Mouse (Mus musculus) midbrain, postnatal 0 days (tissue): Measurements from ENCODE around the gene Rab4a. TPM values are rescaled to one million over a fixed set of nuclear protein-coding genes. Genes with fewer than 3 reads are reported as not detected.
A peak's percentile ranks its signal among the peaks of the same experiment; 100 is the strongest.

Source experiments
- ATAC-seq: fragments of 200-750 bp; cut with Nextera tagmentation; 2 replicates; pipeline ENCODE4 v1.8.0; 2017; ENCODE audit warnings: moderate number of reproducible peaks, mild to moderate bottlenecking, moderate TSS enrichment, moderate library complexity; ENCODE audit not compliant: low FRiP score
- DNase-seq: peaks from one replicate; pipeline ENCODE4 v3.0.0-alpha.2; 2015; ENCODE audit warnings: low spot score
- H3K27ac ChIP-seq: fragments of 300-500 bp; sonication (generic); 2 replicates; pipeline ENCODE4 v1.5.1; 2014; ENCODE audit warnings: low read depth, mild to moderate bottlenecking, low read length, mixed read lengths
- H3K27me3 ChIP-seq: fragments of 300-500 bp; sonication (generic); 2 replicates; pipeline ENCODE4 v1.6.1; 2014; ENCODE audit warnings: low read length, control low read depth, mixed read lengths; ENCODE audit not compliant: insufficient read depth
- H3K36me3 ChIP-seq: fragments of 300-500 bp; sonication (generic); 2 replicates; pipeline ENCODE4 v1.6.1; 2014; ENCODE audit warnings: low read length, control low read depth, mixed read lengths; ENCODE audit not compliant: insufficient read depth
- H3K4me1 ChIP-seq: fragments of 300-500 bp; sonication (generic); 2 replicates; pipeline ENCODE4 v1.6.1; 2014; ENCODE audit warnings: mild to moderate bottlenecking, control low read depth, antibody characterized with exemption, low read length, mixed read lengths; ENCODE audit not compliant: insufficient read depth
- H3K4me2 ChIP-seq: fragments of 300-500 bp; sonication (generic); 2 replicates; pipeline ENCODE4 v1.6.1; 2014; ENCODE audit warnings: low read depth, mild to moderate bottlenecking, low read length, mixed read lengths; ENCODE audit not compliant: poor library complexity, severe bottlenecking
- H3K4me3 ChIP-seq: fragments of 300-500 bp; sonication (generic); 2 replicates; pipeline ENCODE4 v1.5.1; 2014; ENCODE audit warnings: low read depth, mild to moderate bottlenecking, low read length, moderate library complexity
- H3K9ac ChIP-seq: fragments of 300-500 bp; sonication (generic); replicated peaks from 2 replicates; pipeline ENCODE4 v1.6.1; 2014; ENCODE audit warnings: mild to moderate bottlenecking, low read length, moderate library complexity, mixed read lengths; ENCODE audit not compliant: poor library complexity, severe bottlenecking
- H3K9me3 ChIP-seq: fragments of 300-500 bp; sonication (generic); 2 replicates; pipeline ENCODE4 v1.6.1; 2016; ENCODE audit warnings: low read length, control low read depth
- CTCF ChIP-seq: IDR thresholded peaks from 2 replicates; pipeline ENCODE4 v1.5.1; 2016; ENCODE audit warnings: antibody characterized with exemption, mild to moderate bottlenecking
- WGBS: fragments of 180-500 bp; shearing (Covaris S2); extraction: QIAGEN DNeasy Blood & Tissue Kit; methylation state at CpG from one replicate; pipeline ENCODE4 v1.1.7; 2014; 5-methylcytosine and 5-hydroxymethylcytosine counted together
- polyA plus RNA-seq: library from polyadenylated mRNA; unstranded; fragments of >200 nt; fragmentation: Nextera tagmentation; extraction: Ambion mirVana; gene quantifications from 2 replicates; pipeline ENCODE4 v1.2.1, GENCODE M21; 2015
- total RNA-seq: library from RNA; depleted of rRNA; stranded (reverse); fragments of >200 nt; gene quantifications from 2 replicates; pipeline ENCODE4 v1.2.3, GENCODE M21; 2014

The Rab4a gene
- total and polyA plus RNA-seq, 2 experiments from 2014 or later: 59.8 to 97.7 TPM

DNA sequence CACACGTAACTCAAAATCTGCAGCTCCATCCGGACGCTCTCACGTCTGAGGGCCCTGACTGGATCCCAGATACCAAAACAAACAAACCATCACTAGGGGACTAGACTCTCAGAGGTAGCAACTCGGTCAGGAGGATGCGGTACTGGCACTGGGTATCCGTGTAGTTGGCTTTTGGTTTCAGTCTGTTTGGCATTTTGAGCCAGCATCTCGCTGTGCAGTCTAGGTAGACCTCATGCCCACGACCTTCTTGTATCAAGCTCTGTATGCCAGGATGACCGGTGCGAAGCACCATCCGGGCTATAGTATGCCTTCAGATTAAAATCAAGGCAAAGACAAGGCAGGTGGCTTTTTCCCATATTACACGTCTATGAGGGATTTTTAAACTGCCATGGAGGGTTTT is 21.7 kb downstream of the Rab4a start:
- Histone ChIP-seq H3K9me3 (no peaks in the 10 kb centered on the region), H3K9ac (no peak overlapping the region), H3K4me2 (no peak overlapping the region), H3K27ac (no peak overlapping the region), H3K36me3 (peaks cover 54% of the 10 kb centered on the region), H3K4me1 (no peaks in the 10 kb centered on the region), H3K27me3 (no peaks in the 10 kb centered on the region), H3K4me3 (no peak overlapping the region)
- no peak for TF ChIP-seq CTCF
- DNase-seq: no peak
- no peak for ATAC-seq
- WGBS: 90% methylated on average over 13 of the region's 13 CpGs

DNA sequence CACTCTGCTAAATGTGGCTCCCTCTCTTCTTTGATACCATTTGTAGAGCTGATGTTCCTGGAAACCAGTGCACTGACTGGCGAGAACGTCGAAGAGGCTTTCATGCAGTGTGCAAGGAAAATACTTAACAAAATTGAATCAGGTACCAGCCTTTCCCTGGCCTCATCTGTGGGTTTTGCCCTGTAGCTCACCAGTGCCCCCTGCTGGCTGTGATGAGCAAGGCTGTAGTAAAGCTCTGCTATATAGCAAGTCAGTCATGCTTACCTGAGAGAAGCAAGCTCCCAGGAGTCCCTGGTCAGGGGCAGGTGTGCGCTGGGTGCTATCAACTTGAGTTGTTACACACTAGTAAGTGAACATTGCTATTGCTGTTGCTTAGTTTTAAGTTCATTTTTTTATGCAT is 27.0 kb downstream of the Rab4a start:
- Histone ChIP-seq H3K4me2 (no peak overlapping the region), H3K9ac (no peak overlapping the region), H3K4me1 (no peaks in the 10 kb centered on the region), H3K27me3 (no peaks in the 10 kb centered on the region), H3K36me3 (peaks cover 66% of the 10 kb centered on the region), H3K9me3 (no peaks in the 10 kb centered on the region), H3K4me3 (no peak overlapping the region), H3K27ac (no peak overlapping the region)
- peak; percentile 61 for TF ChIP-seq CTCF
- ATAC-seq: no peak
- WGBS: 95% methylated on average over 4 of the region's 4 CpGs
- DNase-seq: no peak

DNA sequence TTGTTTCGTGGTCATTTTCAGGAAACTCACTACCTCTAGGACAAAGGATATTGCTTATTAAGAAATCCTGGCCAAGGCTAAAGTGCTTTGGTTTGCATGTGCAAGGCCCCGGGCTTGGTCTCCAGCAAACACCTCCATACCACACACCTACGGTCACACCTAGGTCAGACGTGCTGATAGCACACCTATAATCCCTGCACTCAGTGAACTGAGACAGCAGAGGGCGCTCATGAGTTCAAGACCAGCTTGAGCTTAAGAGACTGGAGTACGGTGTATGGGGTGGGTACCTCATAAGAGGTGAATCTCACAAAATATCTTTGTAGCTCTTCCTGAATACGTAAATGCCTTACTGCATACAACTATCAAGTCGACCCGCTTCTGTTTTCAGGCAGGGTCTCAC is 29.7 kb downstream of the Rab4a start:
- Histone ChIP-seq H3K36me3 (peaks cover 43% of the 10 kb centered on the region), H3K9ac (no peak overlapping the region), H3K9me3 (no peaks in the 10 kb centered on the region), H3K4me3 (no peak overlapping the region), H3K27me3 (no peaks in the 10 kb centered on the region), H3K4me1 (no peaks in the 10 kb centered on the region), H3K4me2 (no peak overlapping the region), H3K27ac (no peak overlapping the region)
- ATAC-seq: peak; percentile 70; the same call in 1 of the 2 replicates
- TF ChIP-seq CTCF: peak; percentile 87
- peak; percentile 84 for DNase-seq
- WGBS: 59% methylated on average over 9 of the region's 9 CpGs

DNA sequence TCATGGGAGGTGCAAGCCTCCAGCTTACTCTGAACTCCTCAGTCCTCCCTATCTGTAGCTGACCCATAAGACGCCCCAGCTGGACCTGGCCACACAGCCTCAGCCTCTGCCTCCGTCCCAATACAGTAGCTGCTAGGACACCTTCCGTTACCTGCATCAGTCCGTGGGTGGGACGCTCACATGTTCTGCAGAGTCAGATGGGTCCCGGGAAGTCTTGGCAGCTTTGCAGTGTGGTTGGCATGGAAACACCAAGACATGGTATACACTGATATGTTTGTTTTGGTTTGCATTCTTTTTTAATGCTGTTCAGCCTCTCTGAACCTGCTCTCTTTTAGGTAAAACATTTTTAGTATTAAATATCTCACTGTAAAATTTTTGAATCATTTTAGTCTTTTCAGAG is 30.6 kb downstream of the Rab4a start:
- 91% methylated on average over 6 of the region's 6 CpGs for WGBS
- H3K36me3 ChIP-seq: peaks cover 42% of the 10 kb centered on the region
- no peak for DNase-seq

DNA sequence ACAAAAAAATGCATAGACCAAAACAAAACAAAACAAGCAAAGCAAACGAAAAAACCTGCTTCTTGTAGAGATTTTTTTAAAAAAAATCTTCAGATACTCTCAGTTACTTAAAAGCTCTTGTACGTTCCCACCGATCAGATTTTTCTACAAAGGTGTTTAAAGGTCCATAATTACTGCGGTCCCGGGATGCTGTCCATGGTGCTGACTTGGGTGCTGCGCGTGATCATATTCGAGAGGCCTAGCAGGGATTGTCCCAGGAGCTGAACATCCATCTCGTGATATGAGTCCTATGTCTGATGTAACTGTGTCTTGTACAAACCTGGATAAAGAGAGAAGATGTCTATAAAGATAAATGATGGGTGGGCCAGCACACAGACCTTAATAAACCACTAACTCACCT is 32.7 kb downstream of the Rab4a start:
- Histone ChIP-seq H3K4me3 (no peak overlapping the region), H3K4me2 (no peak overlapping the region), H3K36me3 (peaks cover 26% of the 10 kb centered on the region), H3K4me1 (no peaks in the 10 kb centered on the region), H3K9me3 (no peaks in the 10 kb centered on the region), H3K27me3 (no peaks in the 10 kb centered on the region), H3K9ac (no peak overlapping the region), H3K27ac (no peak overlapping the region)
- TF ChIP-seq CTCF: no peak
- ATAC-seq: no peak
- 76% methylated on average over 9 of the region's 9 CpGs for WGBS
- no peak for DNase-seq

More for the DNA sequence above, 30.6 kb downstream of the Rab4a start:
- H3K4me3 ChIP-seq: no peak overlapping the region
- no peak for TF ChIP-seq CTCF
- H3K4me2 ChIP-seq: no peak overlapping the region
- no peak overlapping the region for H3K9ac ChIP-seq
- no peaks in the 10 kb centered on the region for H3K27me3 ChIP-seq
- ATAC-seq: no peak
- no peak overlapping the region for H3K27ac ChIP-seq
- H3K4me1 ChIP-seq: no peaks in the 10 kb centered on the region
- no peaks in the 10 kb centered on the region for H3K9me3 ChIP-seq

DNA sequence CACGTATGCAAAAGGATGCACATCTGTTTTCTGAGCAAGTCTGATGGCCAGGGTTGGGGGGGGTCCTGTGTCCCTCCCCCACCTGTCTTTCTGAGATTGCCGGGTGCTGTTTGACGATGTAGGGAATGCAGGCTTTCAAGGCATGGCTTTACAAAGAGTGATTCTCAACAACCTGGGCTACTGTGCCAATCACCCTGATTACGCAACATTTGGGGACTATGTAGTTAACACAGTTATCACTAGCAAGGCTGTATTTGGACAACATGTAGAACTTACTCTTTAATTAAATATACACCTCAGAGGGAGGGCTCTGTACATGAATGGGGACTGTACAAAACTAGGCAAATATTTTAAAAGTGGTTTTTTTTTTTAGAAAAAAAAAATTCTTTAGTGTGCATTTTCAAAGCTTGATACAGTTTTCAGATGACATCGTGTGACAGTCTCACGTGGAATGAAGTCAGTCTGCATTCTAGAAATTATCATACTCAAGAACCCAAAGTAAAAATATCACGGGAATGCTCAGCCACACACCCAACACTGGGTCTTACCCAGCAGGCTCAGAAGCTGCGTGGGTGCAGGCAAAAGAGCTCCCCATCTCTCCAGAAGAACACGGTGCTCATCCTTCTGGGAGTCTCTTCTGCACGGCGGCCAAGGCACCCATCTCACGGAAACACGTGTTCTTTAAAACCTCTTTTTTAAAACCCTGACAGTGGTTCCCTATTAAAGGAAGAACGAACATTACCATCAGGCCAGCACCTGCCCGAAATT is 35.0 kb downstream of the Rab4a start:
- no peak for DNase-seq
- 92% methylated on average over 15 of the region's 15 CpGs for WGBS
- Histone ChIP-seq H3K27ac (no peak overlapping the region), H3K9ac (no peak overlapping the region), H3K4me3 (no peak overlapping the region), H3K9me3 (no peaks in the 10 kb centered on the region), H3K27me3 (no peaks in the 10 kb centered on the region), H3K36me3 (0 out of 2 replicates have a peak, but pooled peaks cover 6% of the 10 kb centered on the region), H3K4me2 (no peak overlapping the region), H3K4me1 (no peaks in the 10 kb centered on the region)
- no peak for ATAC-seq
- no peak for TF ChIP-seq CTCF
